Mouse (Mus musculus) intestine, postnatal 0 days (tissue): ENCODE measurements around the gene Rassf7. TPM values are rescaled to one million over a fixed set of nuclear protein-coding genes. Genes with fewer than 3 reads are reported as not detected.
"Not testable (repeated sequence)": the region's sequence is repeated elsewhere in the genome, so short reads cannot be mapped to it uniquely, and the experiment has no call there.

ENCODE experiments used
- ATAC-seq: fragments of 200-750 bp; cut with Nextera tagmentation; 2 replicates; pipeline ENCODE4 v1.8.0; 2017; ENCODE audit warnings: mild to moderate bottlenecking, moderate TSS enrichment, moderate library complexity
- H3K27ac ChIP-seq: fragments of 300-500 bp; sonication (generic); 2 replicates; pipeline ENCODE4 v1.5.1; 2014; ENCODE audit warnings: mild to moderate bottlenecking, low read depth, low read length, moderate library complexity
- H3K27me3 ChIP-seq: fragments of 300-500 bp; sonication (generic); replicated peaks from 2 replicates; pipeline ENCODE4 v1.6.1; 2014; ENCODE audit warnings: low read length, mixed read lengths; ENCODE audit not compliant: control insufficient read depth, insufficient read depth
- H3K36me3 ChIP-seq: fragments of 300-500 bp; sonication (generic); 2 replicates; pipeline ENCODE4 v1.6.1; 2014; ENCODE audit warnings: mild to moderate bottlenecking, moderate library complexity; ENCODE audit not compliant: control insufficient read depth, insufficient read depth
- H3K4me1 ChIP-seq: fragments of 300-500 bp; sonication (generic); replicated peaks from 2 replicates; pipeline ENCODE4 v1.6.1; 2014; ENCODE audit warnings: antibody characterized with exemption, low read length, mixed read lengths; ENCODE audit not compliant: control insufficient read depth, insufficient read depth
- H3K4me2 ChIP-seq: fragments of 300-500 bp; sonication (generic); replicated peaks from 2 replicates; pipeline ENCODE4 v1.6.1; 2014; ENCODE audit warnings: low read depth, mild to moderate bottlenecking, moderate library complexity
- H3K4me3 ChIP-seq: fragments of 300-500 bp; sonication (generic); 2 replicates; pipeline ENCODE4 v1.5.1; 2014; ENCODE audit warnings: low read depth, low read length
- H3K9ac ChIP-seq: fragments of 300-500 bp; sonication (generic); 2 replicates; pipeline ENCODE4 v1.6.1; 2014; ENCODE audit warnings: mild to moderate bottlenecking, low read depth, low read length
- H3K9me3 ChIP-seq: fragments of 300-500 bp; sonication (generic); 2 replicates; pipeline ENCODE4 v1.6.1; 2016; ENCODE audit warnings: mixed run types; ENCODE audit not compliant: control insufficient read depth
- CTCF ChIP-seq: sonication (generic); IDR thresholded peaks from 2 replicates; pipeline ENCODE4 v1.5.1; 2016; ENCODE audit warnings: low read depth, mild to moderate bottlenecking, control low read depth, antibody characterized with exemption, moderate library complexity
- WGBS: fragments of 180-500 bp; shearing (Covaris S2); extraction: QIAGEN DNeasy Blood & Tissue Kit; methylation state at CpG from one replicate; pipeline ENCODE4 v1.1.7; 2014; 5-methylcytosine and 5-hydroxymethylcytosine counted together
- polyA plus RNA-seq: library from polyadenylated mRNA; unstranded; fragments of >200 nt; fragmentation: Nextera tagmentation; extraction: Ambion mirVana; gene quantifications from 2 replicates; pipeline ENCODE4 v1.2.1, GENCODE M21; 2015

Gene Rassf7
- polyA plus RNA-seq, 1 experiment from 2014 or later: 47.6 TPM

DNA sequence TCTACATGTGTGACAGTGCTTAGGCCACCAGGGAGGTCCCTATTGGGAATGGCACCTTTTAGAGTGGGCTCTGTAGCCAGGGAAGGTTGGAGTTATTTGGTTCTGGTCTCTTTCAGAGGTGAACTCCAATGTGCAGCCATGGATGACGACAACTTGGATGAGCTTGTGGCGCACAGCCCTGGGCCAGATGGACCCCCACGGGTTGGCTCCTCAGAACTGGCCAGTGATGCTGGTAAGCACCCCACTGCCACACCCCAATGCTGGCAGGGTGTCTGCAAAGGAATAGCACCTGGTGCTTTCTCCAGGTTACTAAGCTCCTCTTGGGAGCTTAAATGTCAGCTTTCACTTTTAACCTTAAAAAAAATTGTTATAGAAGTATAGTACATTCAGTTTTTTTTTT lies 15.5 kb downstream of the Rassf7 start:
- 0 out of 2 replicates have a peak, but pooled peaks cover 4% of the 10 kb centered on the region for H3K4me1 ChIP-seq
- no peak for ATAC-seq
- no peak overlapping the region for H3K27ac ChIP-seq
- no peaks in the 10 kb centered on the region for H3K27me3 ChIP-seq
- WGBS: 88% methylated on average over 3 of the region's 3 CpGs
- no peak overlapping the region for H3K9ac ChIP-seq
- H3K9me3 ChIP-seq: no peaks in the 10 kb centered on the region
- H3K36me3 ChIP-seq: peaks cover 52% of the 10 kb centered on the region
- TF ChIP-seq CTCF: no peak
- H3K4me3 ChIP-seq: no peak overlapping the region
- H3K4me2 ChIP-seq: no peak overlapping the region

DNA sequence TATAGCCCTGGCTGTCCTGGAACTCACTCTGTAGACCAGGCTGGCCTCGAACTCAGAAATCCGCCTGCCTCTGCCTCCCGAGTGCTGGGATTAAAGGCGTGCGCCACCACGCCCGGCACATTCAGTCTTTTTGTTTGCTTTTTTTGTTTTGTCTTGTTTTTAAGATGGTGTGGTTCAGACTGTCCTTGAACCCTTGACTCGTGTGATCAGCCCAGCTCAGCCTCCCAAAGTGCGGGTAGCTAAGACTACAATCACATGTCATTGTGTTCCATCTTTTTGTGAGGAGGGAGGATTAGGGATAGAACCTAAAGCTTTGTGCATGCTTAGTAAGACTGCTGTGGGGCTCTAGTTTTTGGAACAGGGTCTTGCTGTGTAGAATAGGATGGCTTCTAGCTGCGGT lies 15.9 kb downstream of the Rassf7 start:
- TF ChIP-seq CTCF: no peak
- H3K4me2 ChIP-seq: no peak overlapping the region
- H3K27me3 ChIP-seq: no peaks in the 10 kb centered on the region
- peaks cover 55% of the 10 kb centered on the region for H3K36me3 ChIP-seq
- 86% methylated on average over 8 of the region's 10 CpGs for WGBS
- H3K4me1 ChIP-seq: 0 out of 2 replicates have a peak, but pooled peaks cover 4% of the 10 kb centered on the region
- ATAC-seq: no peak
- no peaks in the 10 kb centered on the region for H3K9me3 ChIP-seq
- no peak overlapping the region for H3K9ac ChIP-seq
- no peak overlapping the region for H3K27ac ChIP-seq
- H3K4me3 ChIP-seq: no peak overlapping the region

DNA sequence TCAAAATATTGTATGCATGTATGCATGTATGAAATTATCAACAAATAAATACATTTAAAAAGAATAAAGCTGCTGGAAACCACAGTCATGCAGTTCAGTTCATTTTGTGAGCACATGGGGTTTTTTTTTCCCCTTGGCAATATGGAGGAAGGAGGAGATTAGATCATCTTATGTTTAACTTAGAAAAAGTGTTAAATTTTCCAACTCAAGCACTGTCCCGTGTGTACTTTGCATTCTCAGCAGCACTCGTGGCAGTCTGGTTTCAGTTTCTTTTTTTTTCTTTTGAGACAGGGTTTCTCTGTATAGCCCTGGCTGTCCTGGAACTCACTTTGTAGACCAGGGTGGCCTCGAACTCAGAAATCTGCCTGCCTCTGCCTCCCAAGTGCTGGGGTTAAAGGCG lies 34.8 kb downstream of the Rassf7 start:
- not testable (repeated sequence) for H3K9me3 ChIP-seq, H3K27ac ChIP-seq, H3K4me3 ChIP-seq, H3K27me3 ChIP-seq, ATAC-seq, H3K9ac ChIP-seq, H3K4me1 ChIP-seq, H3K4me2 ChIP-seq
- H3K36me3 ChIP-seq: peaks cover 88% of the 10 kb centered on the region
- 68% methylated on average over 4 of the region's 4 CpGs for WGBS

DNA sequence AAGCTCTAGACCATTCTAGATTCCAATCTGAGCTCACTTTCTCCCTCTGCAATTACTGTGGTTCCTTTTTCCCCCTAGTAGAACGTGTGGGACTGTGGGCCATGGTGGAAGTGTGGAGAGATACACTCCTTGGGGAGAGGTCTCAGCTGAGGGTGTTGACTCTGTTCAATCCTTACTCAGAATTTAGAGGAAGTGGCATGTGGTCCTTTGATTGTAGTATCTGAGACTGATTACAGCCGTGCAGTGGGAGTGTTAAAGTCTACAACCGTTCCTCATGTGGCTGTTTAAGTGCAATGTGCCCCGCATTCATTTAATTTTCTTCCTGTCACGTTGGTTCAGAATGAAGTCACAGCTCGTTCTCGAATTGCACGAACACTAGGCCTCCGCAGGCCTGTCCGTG lies 40.5 kb downstream of the Rassf7 start:
- Histone ChIP-seq H3K4me1 (no peaks in the 10 kb centered on the region), H3K4me2 (no peak overlapping the region), H3K4me3 (no peak overlapping the region), H3K36me3 (peaks cover 87% of the 10 kb centered on the region), H3K9me3 (no peaks in the 10 kb centered on the region), H3K9ac (no peak overlapping the region), H3K27me3 (no peaks in the 10 kb centered on the region), H3K27ac (no peak overlapping the region)
- WGBS: 88% methylated on average over 10 of the region's 10 CpGs
- no peak for ATAC-seq
- no peak for TF ChIP-seq CTCF

DNA sequence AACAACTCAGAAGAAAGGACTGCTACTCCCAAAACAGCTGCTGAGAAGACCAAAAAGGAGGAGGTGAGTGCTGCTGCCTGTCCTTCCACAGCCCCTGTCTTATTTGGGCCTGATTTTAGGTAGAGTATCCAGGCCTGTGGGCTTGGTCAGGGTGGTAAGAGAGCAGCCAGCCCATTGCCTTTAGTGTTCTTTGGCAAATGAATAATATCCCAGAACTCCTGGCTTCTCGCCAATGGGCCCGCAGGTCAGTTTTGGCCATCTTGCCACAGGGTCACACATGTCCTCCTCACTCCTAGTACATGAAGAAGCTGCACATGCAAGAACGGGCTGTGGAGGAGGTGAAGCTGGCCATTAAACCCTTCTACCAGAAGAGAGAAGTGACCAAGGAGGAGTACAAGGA lies 45.8 kb downstream of the Rassf7 start:
- no peak overlapping the region for H3K9ac ChIP-seq
- H3K27ac ChIP-seq: no peak overlapping the region
- no peak overlapping the region for H3K4me2 ChIP-seq
- no peak for ATAC-seq
- H3K9me3 ChIP-seq: no peaks in the 10 kb centered on the region
- H3K27me3 ChIP-seq: no peaks in the 10 kb centered on the region
- H3K4me3 ChIP-seq: no peak overlapping the region
- TF ChIP-seq CTCF: no peak
- peaks cover 79% of the 10 kb centered on the region for H3K36me3 ChIP-seq
- H3K4me1 ChIP-seq: peaks cover 3% of the 10 kb centered on the region; the same call in 1 of the 2 replicates
- WGBS: 90% methylated on average over 3 of the region's 3 CpGs

DNA sequence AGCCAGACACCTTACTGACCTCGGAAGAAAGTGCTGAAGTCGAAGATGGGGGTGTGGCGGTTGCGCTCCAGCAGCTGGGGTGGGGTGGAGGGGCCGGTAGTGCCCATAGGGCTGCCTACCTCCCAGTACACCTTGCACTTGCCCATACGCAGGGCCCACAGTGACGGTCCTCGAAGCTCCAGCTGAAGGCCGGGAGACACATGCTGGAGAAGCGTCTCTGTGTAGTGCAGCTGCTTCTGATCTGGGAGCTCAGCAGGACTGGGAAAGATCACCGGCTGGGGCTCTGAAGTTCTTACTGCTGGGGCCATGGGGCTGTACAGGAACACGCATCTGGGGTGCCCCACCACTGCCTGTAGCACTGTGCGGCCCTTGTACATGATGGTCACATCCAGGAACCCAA lies 48.0 kb downstream of the Rassf7 start:
- TF ChIP-seq CTCF: no peak
- Histone ChIP-seq H3K36me3 (peaks cover 61% of the 10 kb centered on the region), H3K4me1 (peaks cover 3% of the 10 kb centered on the region; the same call in 1 of the 2 replicates), H3K9ac (no peak overlapping the region), H3K4me3 (no peak overlapping the region), H3K4me2 (no peak overlapping the region), H3K27ac (no peak overlapping the region), H3K27me3 (no peaks in the 10 kb centered on the region), H3K9me3 (no peaks in the 10 kb centered on the region)
- ATAC-seq: no peak
- WGBS: 83% methylated on average over 13 of the region's 13 CpGs
